Mouse (Mus musculus): ENCODE measurements around the gene Ank3. TPM values are rescaled to one million over a fixed set of nuclear protein-coding genes. Genes with fewer than 3 reads are reported as not detected.

Gene Ank3
- total and polyA plus RNA-seq, 2 experiments from 2014 or later = 56.7 to 267 TPM

GRCm38 (mm10) chr10:69533505-69534388, 135.2 kb downstream of the Ank3 start:
- Histone ChIP-seq H3K4me2 (ENCODE audit: low read depth) (peak overlapping the region; percentile 59), H3K4me3 (ENCODE audit: low read depth, low read length) (peak overlapping the region; percentile 67), H3K9ac (peak overlapping the region; percentile 80), H3K36me3 (ENCODE audit: insufficient read depth) (no peaks in the 10 kb centered on the region), H3K27ac (ENCODE audit: low read depth, low read length) (peak overlapping the region; percentile 95), H3K4me1 (ENCODE audit: insufficient read depth) (peaks cover 12% of the 10 kb centered on the region), H3K27me3 (ENCODE audit: insufficient read depth, low read length) (no peaks in the 10 kb centered on the region), H3K9me3 (ENCODE audit: low read length) (no peaks in the 10 kb centered on the region)
- TF ChIP-seq CTCF (IDR thresholded peaks at IDR 0.05; ENCODE audit: low read depth) = peak; percentile 22; the same call in 1 of the 2 replicates
- DNase-seq = peak; percentile 85
- WGBS = 2% methylated on average over 22 of the region's 22 CpGs
- peak; percentile 84 for ATAC-seq

DNA sequence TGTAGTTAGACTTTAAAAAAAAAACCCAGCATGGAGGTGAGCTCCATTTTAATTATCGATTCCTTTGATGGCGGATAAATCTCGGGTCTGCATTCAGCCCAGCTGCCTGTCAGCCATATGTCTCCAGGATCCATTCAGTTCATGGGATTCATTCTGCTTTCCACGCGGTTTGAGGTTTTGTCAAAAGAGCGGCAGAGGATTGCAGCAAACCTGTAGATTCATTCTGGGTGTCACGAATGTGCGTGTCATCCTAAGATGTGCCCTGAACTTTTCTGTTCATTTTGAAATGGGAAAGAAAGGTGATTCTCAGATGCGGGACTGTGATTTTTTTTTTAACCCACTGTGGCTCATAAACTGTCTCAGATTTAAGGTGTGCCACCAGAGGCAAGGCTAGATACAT, 136.1 kb downstream of the Ank3 start:
- ATAC-seq = no peak; the same call in 1 of the 2 replicates
- no peaks in the 10 kb centered on the region for H3K9me3 ChIP-seq (ENCODE audit: low read length)
- peak; percentile 68 for DNase-seq
- no peak for TF ChIP-seq CTCF (IDR thresholded peaks at IDR 0.05; ENCODE audit: low read depth)
- H3K27me3 ChIP-seq (ENCODE audit: insufficient read depth, low read length) = no peaks in the 10 kb centered on the region
- peak overlapping the region; percentile 80 for H3K9ac ChIP-seq
- peak overlapping the region; percentile 59 for H3K4me2 ChIP-seq (ENCODE audit: low read depth)
- peaks cover 12% of the 10 kb centered on the region for H3K4me1 ChIP-seq (ENCODE audit: insufficient read depth)
- 15% methylated on average over 9 of the region's 9 CpGs for whole genome bisulfite sequencing
- H3K4me3 ChIP-seq (ENCODE audit: low read depth, low read length) = peak overlapping the region; percentile 67
- H3K36me3 ChIP-seq (ENCODE audit: insufficient read depth) = no peaks in the 10 kb centered on the region
- H3K27ac ChIP-seq (ENCODE audit: low read depth, low read length) = peak overlapping the region; percentile 95

- no peak for TF ChIP-seq CTCF (IDR thresholded peaks at IDR 0.05; ENCODE audit: low read depth)
- Histone ChIP-seq H3K27ac (ENCODE audit: low read depth, low read length) (peak overlapping the region; percentile 95), H3K4me3 (ENCODE audit: low read depth, low read length) (peak overlapping the region; percentile 67), H3K27me3 (ENCODE audit: insufficient read depth, low read length) (no peaks in the 10 kb centered on the region), H3K36me3 (ENCODE audit: insufficient read depth) (no peaks in the 10 kb centered on the region), H3K4me1 (ENCODE audit: insufficient read depth) (peaks cover 12% of the 10 kb centered on the region), H3K9me3 (ENCODE audit: low read length) (no peaks in the 10 kb centered on the region), H3K9ac (peak overlapping the region; percentile 80), H3K4me2 (ENCODE audit: low read depth) (peak overlapping the region; percentile 59)
- ATAC-seq = peak; percentile 28
- WGBS = 22% methylated on average over 15 of the region's 15 CpGs
- DNase-seq = peak; percentile 79
Measured at GRCm38 (mm10) chr10:69535123-69535930, 136.8 kb downstream of the Ank3 start.

GRCm38 (mm10) chr10:69535931-69536200, 137.3 kb downstream of the Ank3 start:
- no peaks in the 10 kb centered on the region for H3K9me3 ChIP-seq (ENCODE audit: low read length)
- no peak for TF ChIP-seq CTCF (IDR thresholded peaks at IDR 0.05; ENCODE audit: low read depth)
- DNase-seq = no peak
- H3K27me3 ChIP-seq (ENCODE audit: insufficient read depth, low read length) = no peaks in the 10 kb centered on the region
- H3K4me2 ChIP-seq (ENCODE audit: low read depth) = peak overlapping the region; percentile 59
- ATAC-seq = peak; percentile 18; the same call in 1 of the 2 replicates
- H3K4me3 ChIP-seq (ENCODE audit: low read depth, low read length) = peak overlapping the region; percentile 67
- no peaks in the 10 kb centered on the region for H3K36me3 ChIP-seq (ENCODE audit: insufficient read depth)
- H3K9ac ChIP-seq = peak overlapping the region; percentile 80
- peaks cover 12% of the 10 kb centered on the region for H3K4me1 ChIP-seq (ENCODE audit: insufficient read depth)
- peak overlapping the region; percentile 95 for H3K27ac ChIP-seq (ENCODE audit: low read depth, low read length)
- 39% methylated on average over 4 of the region's 4 CpGs for WGBS

DNA sequence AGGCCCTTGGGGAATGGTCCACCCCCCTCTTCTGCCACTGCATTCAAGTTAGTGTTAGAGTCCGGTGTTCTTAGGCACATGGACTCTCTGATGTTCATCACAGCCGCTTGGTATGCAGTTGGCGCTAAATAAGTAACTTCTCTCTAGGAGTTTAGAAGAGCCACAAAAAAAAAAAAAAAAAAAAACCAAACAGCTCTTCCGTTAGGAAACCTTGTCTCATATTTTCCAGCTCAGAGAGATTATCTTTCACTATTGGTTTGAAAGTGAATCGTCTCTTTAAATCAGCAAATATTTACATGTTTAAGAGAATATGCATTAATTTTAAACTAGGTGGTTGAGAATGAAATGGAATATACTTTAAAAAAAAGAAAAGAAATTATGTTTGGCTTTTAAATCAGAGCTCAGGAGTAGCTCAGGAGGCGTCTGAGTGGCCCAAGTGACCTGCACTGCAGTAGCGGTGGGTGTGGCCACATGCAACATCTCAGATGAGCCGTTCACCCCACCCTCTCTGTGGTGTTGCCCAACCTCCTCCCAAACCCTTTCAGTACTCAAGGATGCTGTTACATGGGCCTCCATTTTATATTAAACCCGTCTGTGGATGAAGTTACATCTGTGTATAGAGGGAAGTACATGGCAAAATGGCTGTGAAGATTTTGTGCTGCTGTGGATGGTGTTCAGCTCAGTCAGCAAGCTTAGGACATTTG, 138.0 kb downstream of the Ank3 start:
- 56% methylated on average over 9 of the region's 9 CpGs for WGBS
- Histone ChIP-seq H3K4me1 (ENCODE audit: insufficient read depth) (peaks cover 12% of the 10 kb centered on the region), H3K9ac (peak overlapping the region; percentile 80), H3K27me3 (ENCODE audit: insufficient read depth, low read length) (no peaks in the 10 kb centered on the region), H3K4me3 (ENCODE audit: low read depth, low read length) (peak overlapping the region; percentile 67), H3K9me3 (ENCODE audit: low read length) (no peaks in the 10 kb centered on the region), H3K36me3 (ENCODE audit: insufficient read depth) (no peaks in the 10 kb centered on the region), H3K27ac (ENCODE audit: low read depth, low read length) (peak overlapping the region; percentile 95), H3K4me2 (ENCODE audit: low read depth) (peak overlapping the region; percentile 59)
- DNase-seq (no peak), ATAC-seq (no peak)
- no peak for TF ChIP-seq CTCF (IDR thresholded peaks at IDR 0.05; ENCODE audit: low read depth)

- no peaks in the 10 kb centered on the region for H3K36me3 ChIP-seq (ENCODE audit: insufficient read depth)
- ATAC-seq (no peak), DNase-seq (no peak)
- H3K4me3 ChIP-seq (ENCODE audit: low read depth, low read length) = no peak overlapping the region
- H3K9me3 ChIP-seq (ENCODE audit: low read length) = no peaks in the 10 kb centered on the region
- H3K9ac ChIP-seq = no peak overlapping the region
- peaks cover 12% of the 10 kb centered on the region for H3K4me1 ChIP-seq (ENCODE audit: insufficient read depth)
- H3K27ac ChIP-seq (ENCODE audit: low read depth, low read length) = no peak overlapping the region
- WGBS = 86% methylated on average over 2 of the region's 2 CpGs
- peak overlapping the region; percentile 59 for H3K4me2 ChIP-seq (ENCODE audit: low read depth)
- TF ChIP-seq CTCF (IDR thresholded peaks at IDR 0.05; ENCODE audit: low read depth) = no peak
- H3K27me3 ChIP-seq (ENCODE audit: insufficient read depth, low read length) = no peaks in the 10 kb centered on the region
Measured at GRCm38 (mm10) chr10:69538236-69538635, 139.7 kb downstream of the Ank3 start.

Measured in forebrain, postnatal 0 days (tissue).